Mouse (Mus musculus): ENCODE data around the gene Ippk.

DNA sequence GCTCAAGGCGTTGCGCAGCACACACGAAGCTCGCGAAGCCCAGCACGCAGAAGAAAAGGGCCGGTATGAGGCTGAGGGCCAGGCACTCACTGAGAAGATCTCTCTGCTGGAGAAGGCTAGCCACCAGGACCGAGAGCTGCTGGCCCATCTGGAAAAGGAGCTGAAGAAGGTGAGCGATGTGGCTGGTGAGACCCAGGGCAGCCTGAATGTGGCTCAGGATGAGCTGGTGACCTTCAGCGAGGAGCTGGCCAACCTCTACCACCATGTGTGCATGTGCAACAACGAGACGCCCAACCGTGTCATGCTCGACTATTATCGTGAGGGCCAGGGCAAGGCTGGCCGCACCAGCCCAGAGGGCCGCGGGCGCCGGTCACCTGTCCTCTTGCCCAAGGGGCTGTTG lies 41.7 kb upstream of the Ippk start:
- TF ChIP-seq MAX (IDR thresholded peaks at IDR 0.05; ENCODE audit: low read depth) (no peak), POLR2A (IDR thresholded peaks at IDR 0.05; ENCODE audit: insufficient read length, low read depth) (no peak), MYOG (IDR thresholded peaks at IDR 0.05; ENCODE audit: control insufficient read depth in 1 of 3, insufficient read depth in 1 of 3, insufficient read length in 2 of 3, low read depth in 2 of 3) (no peak), USF1 (IDR thresholded peaks at IDR 0.05; ENCODE audit: low read depth) (no peak)

All from myocyte (in vitro differentiated cells).